Mouse (Mus musculus): ENCODE measurements around the gene Nt5dc3.

DNA sequence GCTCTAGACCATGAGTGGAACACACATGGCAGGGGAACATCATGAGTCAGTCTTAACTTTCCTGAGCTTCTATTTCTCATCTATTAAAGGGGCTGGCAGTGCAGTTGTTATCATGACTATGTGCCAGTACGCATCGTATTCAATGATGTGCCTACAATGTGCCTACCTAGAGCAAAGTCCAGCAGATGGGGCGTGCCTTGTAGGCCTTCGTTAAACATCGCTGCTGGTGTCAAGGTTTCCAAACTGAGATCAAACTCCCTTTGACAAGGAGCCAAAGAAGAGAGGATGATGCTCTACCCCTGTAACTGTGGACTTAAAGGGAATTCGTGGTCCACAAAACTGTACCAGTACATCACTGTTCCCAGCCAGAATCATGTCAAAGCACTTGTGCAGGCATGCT lies 83.7 kb downstream of the Nt5dc3 start:
- no peak for TF ChIP-seq CTCF (IDR thresholded peaks at IDR 0.05; ENCODE audit: borderline replicate concordance, insufficient read depth, low read length)
- TF ChIP-seq POLR2A (IDR thresholded peaks at IDR 0.05; ENCODE audit: low read depth, low read length): no peak

All from embryonic fibroblast, embryonic 13.5 days (primary cell).